Mouse (Mus musculus) neural tube, embryonic 15.5 days (tissue): ENCODE results near the gene Gm20489. TPM values are rescaled to one million over a fixed set of nuclear protein-coding genes. Genes with fewer than 3 reads are reported as not detected.

Source experiments
- ATAC-seq: fragments of 200-750 bp; cut with Nextera tagmentation; 2 replicates; pipeline ENCODE4 v1.8.0; 2017; ENCODE audit warnings: mild to moderate bottlenecking, moderate TSS enrichment, moderate library complexity; ENCODE audit not compliant: low FRiP score
- H3K27ac ChIP-seq: fragments of 300-500 bp; sonication (generic); replicated peaks from 2 replicates; pipeline ENCODE4 v1.5.1; 2015; ENCODE audit warnings: mild to moderate bottlenecking, inconsistent platforms
- H3K27me3 ChIP-seq: fragments of 300-500 bp; sonication (generic); replicated peaks from 2 replicates; pipeline ENCODE4 v1.6.1; 2015; ENCODE audit warnings: inconsistent platforms
- H3K36me3 ChIP-seq: fragments of 300-500 bp; sonication (generic); 2 replicates; pipeline ENCODE4 v1.6.1; 2015; ENCODE audit warnings: inconsistent platforms
- H3K4me1 ChIP-seq: fragments of 300-500 bp; sonication (generic); 2 replicates; pipeline ENCODE4 v1.6.1; 2015; ENCODE audit warnings: inconsistent platforms
- H3K4me2 ChIP-seq: fragments of 300-500 bp; sonication (generic); 2 replicates; pipeline ENCODE4 v1.6.1; 2015; ENCODE audit warnings: inconsistent platforms, mild to moderate bottlenecking, moderate library complexity
- H3K4me3 ChIP-seq: fragments of 300-500 bp; sonication (generic); replicated peaks from 2 replicates; pipeline ENCODE4 v1.5.1; 2015; ENCODE audit warnings: mild to moderate bottlenecking, inconsistent platforms
- H3K9ac ChIP-seq: fragments of 300-500 bp; sonication (generic); replicated peaks from 2 replicates; pipeline ENCODE4 v1.6.1; 2015; ENCODE audit warnings: mild to moderate bottlenecking, inconsistent platforms
- H3K9me3 ChIP-seq: fragments of 300-500 bp; sonication (generic); replicated peaks from 2 replicates; pipeline ENCODE4 v1.6.1; 2016; ENCODE audit warnings: inconsistent platforms
- WGBS: fragments of 180-500 bp; shearing (Covaris S2); methylation state at CpG from one replicate; pipeline ENCODE4 v1.1.7; 2015; ENCODE audit warnings: mixed read lengths; 5-methylcytosine and 5-hydroxymethylcytosine counted together
- polyA plus RNA-seq: library from polyadenylated mRNA; unstranded; fragments of >200 nt; fragmentation: Nextera tagmentation; extraction: Ambion mirVana; gene quantifications from 2 replicates; pipeline ENCODE4 v1.2.1, GENCODE M21; 2015

The Gm20489 gene
- polyA plus RNA-seq, 1 experiment from 2014 or later = not detected

- no peak overlapping the region for H3K4me2 ChIP-seq
- H3K36me3 ChIP-seq = peaks cover 50% of the 10 kb centered on the region
Measured at GRCm38 (mm10) chrX:101287543-101287942, 18.7 kb upstream of the Gm20489 start.

DNA sequence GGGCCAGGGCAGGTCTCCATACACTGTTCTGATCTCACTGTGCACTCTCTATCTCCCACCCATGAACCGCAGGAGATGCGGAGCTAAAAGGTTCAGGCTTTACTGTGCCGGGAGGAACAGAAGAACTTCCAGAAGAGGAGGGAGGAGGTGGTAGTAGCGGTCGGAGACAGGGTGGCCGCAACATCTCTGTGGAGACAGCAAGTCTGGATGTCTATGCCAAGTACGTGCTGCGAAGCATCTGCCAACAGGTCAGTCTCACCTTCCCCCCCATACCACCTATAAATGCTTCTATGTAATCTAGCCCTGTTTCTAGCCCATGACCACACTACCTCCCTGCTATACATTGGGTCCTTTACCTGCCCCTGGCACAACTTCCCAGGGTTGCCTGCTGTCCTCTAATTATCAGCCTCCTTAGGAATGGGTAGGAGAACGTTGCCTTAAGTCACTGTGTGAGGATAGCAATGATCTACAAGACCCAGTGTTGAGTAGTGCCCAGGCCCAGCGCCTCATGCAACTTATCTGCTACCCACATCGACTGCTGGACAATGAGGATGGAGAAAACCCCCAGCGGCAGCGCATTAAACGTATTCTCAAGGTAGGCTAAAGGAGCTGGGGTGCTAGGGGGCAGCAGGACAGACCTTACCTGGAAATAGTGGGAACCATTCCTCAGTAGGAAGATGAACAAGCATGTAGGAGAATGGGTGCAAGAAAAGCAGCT is 17.3 kb upstream of the Gm20489 start:
- 91% methylated on average over 14 of the region's 14 CpGs for WGBS
- H3K4me1 ChIP-seq = no peaks in the 10 kb centered on the region

More at GRCm38 (mm10) chrX:101287543-101287942, 18.7 kb upstream of the Gm20489 start:
- 96% methylated on average over 3 of the region's 3 CpGs for WGBS
- ATAC-seq = no peak
- H3K9me3 ChIP-seq = no peaks in the 10 kb centered on the region
- H3K27me3 ChIP-seq = no peaks in the 10 kb centered on the region
- H3K9ac ChIP-seq = no peak overlapping the region
- no peak overlapping the region for H3K27ac ChIP-seq
- H3K4me1 ChIP-seq = no peaks in the 10 kb centered on the region
- H3K4me3 ChIP-seq = no peak overlapping the region

DNA sequence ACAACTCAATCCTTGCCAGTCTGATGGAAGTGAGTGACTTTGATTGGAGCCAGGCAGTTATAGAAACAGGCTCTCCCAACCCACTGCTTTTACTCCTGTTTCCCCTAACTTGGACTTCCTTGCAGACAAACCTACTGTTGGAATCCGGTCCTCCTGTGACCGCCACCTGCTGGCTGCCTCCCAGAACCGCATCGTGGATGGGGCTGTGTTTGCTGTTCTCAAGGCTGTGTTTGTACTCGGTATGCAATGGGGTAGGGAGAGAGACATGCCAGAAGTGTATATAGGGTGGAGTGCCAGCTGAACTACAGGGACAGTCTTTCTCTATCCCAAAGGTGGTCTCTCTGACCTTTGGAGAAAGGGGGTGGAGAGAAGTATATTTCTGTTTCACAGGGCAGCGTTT is 16.7 kb upstream of the Gm20489 start:
- 35% methylated on average over 6 of the region's 6 CpGs for WGBS
- Histone ChIP-seq H3K27me3 (no peaks in the 10 kb centered on the region), H3K9me3 (no peaks in the 10 kb centered on the region), H3K27ac (no peak overlapping the region), H3K4me1 (no peaks in the 10 kb centered on the region), H3K4me2 (no peak overlapping the region), H3K4me3 (no peak overlapping the region), H3K9ac (no peak overlapping the region), H3K36me3 (peaks cover 47% of the 10 kb centered on the region)
- ATAC-seq = no peak

More for the DNA sequence above, 17.3 kb upstream of the Gm20489 start:
- no peak overlapping the region for H3K9ac ChIP-seq
- H3K27ac ChIP-seq = no peak overlapping the region
- no peaks in the 10 kb centered on the region for H3K27me3 ChIP-seq
- H3K9me3 ChIP-seq = no peaks in the 10 kb centered on the region
- no peak overlapping the region for H3K4me3 ChIP-seq
- peaks cover 53% of the 10 kb centered on the region for H3K36me3 ChIP-seq
- no peak overlapping the region for H3K4me2 ChIP-seq
- no peak for ATAC-seq

- no peaks in the 10 kb centered on the region for H3K4me1 ChIP-seq
- 78% methylated on average over 6 of the region's 6 CpGs for WGBS
Measured at GRCm38 (mm10) chrX:101282813-101283212, 14.0 kb upstream of the Gm20489 start.

GRCm38 (mm10) chrX:101273875-101274738 is 5.3 kb upstream of the Gm20489 start, which contains the start of gene Med12:
Gene Med12, plus strand, starts transcription at chrX:101274030.
- H3K9ac ChIP-seq = peak within 1 kb of the TSS; percentile 50
- H3K27me3 ChIP-seq = no peaks in the 10 kb centered on the region; the same call in 1 of the 2 replicates
- H3K4me2 ChIP-seq = peak within 1 kb of the TSS; percentile 56
- H3K9me3 ChIP-seq = no peaks in the 10 kb centered on the region
- ATAC-seq = peak; percentile 98
- peaks cover 9% of the 10 kb centered on the region; the same call in 1 of the 2 replicates for H3K4me1 ChIP-seq
- peak within 1 kb of the TSS; percentile 70 for H3K27ac ChIP-seq
- peak within 1 kb of the TSS; percentile 50 for H3K4me3 ChIP-seq
- H3K36me3 ChIP-seq = peaks cover 3% of the 10 kb centered on the region; the same call in 1 of the 2 replicates
- WGBS = 21% methylated on average over 49 of the region's 54 CpGs

More at GRCm38 (mm10) chrX:101282813-101283212, 14.0 kb upstream of the Gm20489 start:
- Histone ChIP-seq H3K9me3 (no peaks in the 10 kb centered on the region), H3K9ac (no peak overlapping the region), H3K36me3 (peaks cover 40% of the 10 kb centered on the region), H3K27me3 (no peaks in the 10 kb centered on the region), H3K4me3 (no peak overlapping the region), H3K4me2 (no peak overlapping the region), H3K27ac (no peak overlapping the region)
- ATAC-seq = no peak

DNA sequence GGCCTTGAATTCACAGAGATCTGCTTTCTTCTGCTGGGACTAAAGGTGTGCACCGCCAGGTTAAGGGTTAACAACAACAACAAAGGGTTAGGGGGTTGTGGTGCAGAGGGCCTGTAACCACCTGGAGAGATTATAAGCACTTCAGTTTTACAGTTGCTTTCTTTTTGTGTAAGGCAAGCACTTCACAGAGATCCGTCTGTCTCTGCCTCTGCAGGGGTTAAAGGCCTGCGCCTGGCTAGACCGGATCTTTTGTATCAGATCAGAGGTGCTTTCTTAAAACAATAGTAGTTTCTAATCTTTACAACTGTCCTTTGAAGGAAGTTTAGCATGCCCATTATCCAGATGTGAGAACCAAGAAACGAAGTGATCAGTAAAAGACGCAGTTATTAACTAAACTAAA is 4.6 kb upstream of the Gm20489 start:
- Histone ChIP-seq H3K4me3 (peak overlapping the region; percentile 50), H3K9ac (no peak overlapping the region; the same call in 1 of the 2 replicates), H3K9me3 (no peaks in the 10 kb centered on the region), H3K4me2 (peak overlapping the region; percentile 56), H3K36me3 (0 out of 2 replicates have a peak, but pooled peaks cover 3% of the 10 kb centered on the region), H3K27ac (peak overlapping the region; percentile 70; the same call in 1 of the 2 replicates), H3K4me1 (peaks cover 9% of the 10 kb centered on the region; the same call in 1 of the 2 replicates), H3K27me3 (no peaks in the 10 kb centered on the region; the same call in 1 of the 2 replicates)
- WGBS = 26% methylated on average over 6 of the region's 6 CpGs
- ATAC-seq = peak; percentile 33; the same call in 1 of the 2 replicates

DNA sequence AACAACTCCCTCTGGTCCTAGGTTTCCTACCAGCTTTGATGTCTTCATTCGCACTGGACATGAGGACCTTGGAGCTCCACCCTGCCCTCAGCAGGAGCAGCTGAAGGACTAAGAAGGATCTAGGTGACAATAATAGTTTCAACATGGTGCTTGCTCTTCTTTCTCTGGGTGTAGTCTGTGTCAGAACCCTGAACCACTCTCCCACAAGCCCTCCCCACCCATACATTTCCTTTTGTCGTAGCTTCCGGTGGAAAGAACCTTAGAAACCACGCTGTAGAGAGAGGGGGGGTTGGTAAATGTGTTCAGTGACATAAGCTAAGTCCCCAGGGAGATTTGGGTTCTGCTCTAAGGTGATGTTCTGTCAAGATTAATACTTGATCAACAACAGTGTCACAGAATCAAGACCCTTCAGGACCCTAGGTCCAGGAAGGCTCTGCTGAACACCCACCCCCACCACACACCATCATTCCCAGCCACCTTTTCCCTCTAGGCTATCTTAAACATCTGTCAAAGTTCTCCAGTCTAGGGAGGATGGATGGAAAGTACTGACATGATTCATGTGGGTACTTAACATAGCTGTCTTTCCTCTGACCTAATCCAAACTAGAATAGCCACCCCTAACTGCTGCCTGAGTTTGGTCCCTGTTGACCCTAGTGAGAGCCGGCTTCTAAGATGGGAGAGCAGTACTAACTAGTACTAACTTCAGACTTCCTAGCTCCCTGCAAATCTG is 633 bp downstream of the Gm20489 start, which contains the start of gene Il2rg:
TSS of gene Il2rg (minus strand) at position 231 of the 730 bp plus-strand sequence.
- Histone ChIP-seq H3K36me3 (no peaks in the 10 kb centered on the region), H3K4me1 (no peaks in the 10 kb centered on the region), H3K27me3 (no peaks in the 10 kb centered on the region; the same call in 1 of the 2 replicates), H3K27ac (no peak within 1 kb of the TSS), H3K4me3 (no peak within 1 kb of the TSS), H3K9ac (no peak within 1 kb of the TSS), H3K9me3 (no peaks in the 10 kb centered on the region), H3K4me2 (no peak within 1 kb of the TSS)
- WGBS = 74% methylated on average over 5 of the region's 5 CpGs
- no peak for ATAC-seq

DNA sequence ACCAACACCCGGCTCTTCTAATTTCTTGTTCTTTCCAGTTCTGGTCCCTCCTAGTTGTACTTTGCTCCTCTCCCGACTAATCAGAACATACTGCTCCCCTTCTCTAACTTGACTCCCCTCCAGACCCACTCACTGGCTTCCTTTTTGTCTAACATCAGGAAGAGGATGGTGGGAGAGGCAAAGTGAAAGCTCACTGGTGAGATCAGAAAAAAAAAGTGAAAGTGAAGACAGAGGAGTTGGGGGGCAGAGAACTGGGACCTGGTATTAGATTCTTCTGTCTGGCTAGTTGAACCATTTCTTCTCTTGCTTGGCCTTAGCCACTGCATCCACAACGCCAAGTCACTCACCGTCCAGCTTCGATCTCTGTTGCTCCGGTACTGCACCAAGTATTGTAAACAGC is 2.2 kb downstream of the Gm20489 start:
- Histone ChIP-seq H3K27me3 (no peaks in the 10 kb centered on the region), H3K27ac (no peak overlapping the region), H3K36me3 (no peaks in the 10 kb centered on the region), H3K4me2 (no peak overlapping the region), H3K4me3 (no peak overlapping the region), H3K9me3 (no peaks in the 10 kb centered on the region), H3K4me1 (no peaks in the 10 kb centered on the region), H3K9ac (no peak overlapping the region)
- ATAC-seq = no peak
- 92% methylated on average over 6 of the region's 6 CpGs for WGBS

DNA sequence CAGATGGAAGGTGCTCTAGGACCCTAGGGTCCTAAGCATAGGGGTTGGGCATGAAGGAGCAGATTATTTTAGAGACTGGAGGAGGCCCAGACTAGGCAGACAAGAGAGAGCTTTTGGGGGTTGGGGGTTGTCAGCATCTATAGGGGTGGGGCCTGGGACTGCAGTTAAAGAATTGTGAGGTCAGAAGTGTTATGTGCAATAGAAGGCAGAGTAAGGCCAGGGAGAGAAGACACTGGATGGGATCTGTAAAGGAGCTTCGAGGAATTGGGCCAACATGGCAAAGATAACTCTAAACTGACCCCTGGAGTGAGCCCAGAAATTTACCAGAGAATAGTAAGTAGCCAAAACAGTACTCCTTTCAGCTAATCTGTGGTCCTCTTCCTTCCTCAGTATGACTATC is 4.9 kb downstream of the Gm20489 start, which contains the start of gene Gm614:
TSS of gene Gm614 (minus strand) at position 101 of the 400 bp plus-strand sequence.
- H3K36me3 ChIP-seq = no peaks in the 10 kb centered on the region
- no peak within 1 kb of the TSS for H3K4me3 ChIP-seq
- no peak within 1 kb of the TSS for H3K4me2 ChIP-seq
- H3K27me3 ChIP-seq = no peaks in the 10 kb centered on the region
- H3K9ac ChIP-seq = no peak within 1 kb of the TSS
- no peak within 1 kb of the TSS for H3K27ac ChIP-seq
- H3K9me3 ChIP-seq = no peaks in the 10 kb centered on the region
- no peak for ATAC-seq
- H3K4me1 ChIP-seq = no peaks in the 10 kb centered on the region
- WGBS = 83% methylated on average over 1 of the region's 1 CpGs

GRCm38 (mm10) chrX:101260441-101261325 is 8.1 kb downstream of the Gm20489 start:
- WGBS = 30% methylated on average over 8 of the region's 13 CpGs
- no peak for ATAC-seq
- Histone ChIP-seq H3K4me1 (peaks cover under 1% of the 10 kb centered on the region; the same call in 1 of the 2 replicates), H3K36me3 (no peaks in the 10 kb centered on the region), H3K9me3 (no peaks in the 10 kb centered on the region), H3K4me2 (no peak overlapping the region), H3K27me3 (no peaks in the 10 kb centered on the region), H3K27ac (no peak overlapping the region), H3K9ac (no peak overlapping the region), H3K4me3 (no peak overlapping the region)
